Mouse (Mus musculus): ENCODE measurements around the gene Gm10065.
"Not testable (repeated sequence)": the region's sequence is repeated elsewhere in the genome, so short reads cannot be mapped to it uniquely, and the experiment has no call there.

DNA sequence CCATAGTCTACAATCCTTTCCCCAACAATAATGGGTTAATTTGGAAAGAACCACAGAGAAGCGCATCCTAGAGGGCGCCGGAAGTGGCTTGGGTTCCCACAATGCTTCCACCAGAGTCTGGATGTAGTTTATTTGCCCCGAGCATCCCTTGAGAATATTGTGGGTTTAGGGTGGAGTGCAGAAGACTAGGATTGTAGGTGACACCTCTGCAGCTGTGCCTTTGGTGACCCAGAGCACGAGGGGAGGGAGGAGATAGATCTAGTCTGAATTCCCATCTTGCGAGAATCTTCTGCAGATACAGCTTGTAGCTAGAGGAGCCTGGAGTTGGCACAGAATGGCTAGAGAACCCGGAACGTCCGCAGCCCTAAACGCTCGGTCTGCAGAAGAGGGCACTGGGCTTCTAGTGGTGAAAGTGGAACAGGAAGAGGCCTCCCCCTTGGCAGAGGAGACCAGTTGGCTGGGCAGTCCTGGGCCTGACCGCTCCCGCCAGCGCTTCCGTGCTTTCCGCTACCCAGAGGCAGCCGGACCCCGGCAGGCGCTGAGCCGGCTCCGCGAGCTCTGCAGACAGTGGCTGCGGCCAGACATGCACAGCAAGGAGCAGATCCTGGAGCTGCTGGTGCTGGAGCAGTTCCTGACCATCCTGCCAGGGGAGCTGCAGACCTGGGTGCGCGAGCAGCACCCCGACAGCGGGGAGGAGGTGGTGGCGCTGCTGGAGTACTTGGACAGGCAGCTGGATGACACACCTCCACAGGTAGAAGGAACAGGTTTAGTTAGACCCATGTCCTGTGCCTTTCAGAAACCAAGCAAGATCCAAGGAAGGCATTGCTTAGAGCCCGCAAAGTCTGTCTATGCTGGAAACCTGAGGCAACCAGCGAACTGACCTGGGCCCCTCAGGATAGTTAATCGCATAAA, at the start of gene Gm10065, which contains the start of gene Zkscan4:
- not testable (repeated sequence) for TF ChIP-seq CTCF (IDR thresholded peaks at IDR 0.05 in 2 of 3, conservative IDR thresholded peaks at IDR 0.05 in 1 of 3; ENCODE audit: control insufficient read depth in 1 of 3, insufficient read depth in 1 of 3, low read depth in 2 of 3, low read length in 3 of 3, poor library complexity in 1 of 3, severe bottlenecking in 1 of 3); POLR2A (IDR thresholded peaks at IDR 0.05; ENCODE audit: control insufficient read depth in 1 of 2, insufficient read depth in 1 of 2, low read depth in 1 of 2, low read length in 2 of 2, poor library complexity in 1 of 2); CHD2 (IDR thresholded peaks at IDR 0.05; ENCODE audit: low read length); HCFC1 (IDR thresholded peaks at IDR 0.05; ENCODE audit: low read depth, low read length)

All from MEL (cell line).